In the genomic region with DNA sequence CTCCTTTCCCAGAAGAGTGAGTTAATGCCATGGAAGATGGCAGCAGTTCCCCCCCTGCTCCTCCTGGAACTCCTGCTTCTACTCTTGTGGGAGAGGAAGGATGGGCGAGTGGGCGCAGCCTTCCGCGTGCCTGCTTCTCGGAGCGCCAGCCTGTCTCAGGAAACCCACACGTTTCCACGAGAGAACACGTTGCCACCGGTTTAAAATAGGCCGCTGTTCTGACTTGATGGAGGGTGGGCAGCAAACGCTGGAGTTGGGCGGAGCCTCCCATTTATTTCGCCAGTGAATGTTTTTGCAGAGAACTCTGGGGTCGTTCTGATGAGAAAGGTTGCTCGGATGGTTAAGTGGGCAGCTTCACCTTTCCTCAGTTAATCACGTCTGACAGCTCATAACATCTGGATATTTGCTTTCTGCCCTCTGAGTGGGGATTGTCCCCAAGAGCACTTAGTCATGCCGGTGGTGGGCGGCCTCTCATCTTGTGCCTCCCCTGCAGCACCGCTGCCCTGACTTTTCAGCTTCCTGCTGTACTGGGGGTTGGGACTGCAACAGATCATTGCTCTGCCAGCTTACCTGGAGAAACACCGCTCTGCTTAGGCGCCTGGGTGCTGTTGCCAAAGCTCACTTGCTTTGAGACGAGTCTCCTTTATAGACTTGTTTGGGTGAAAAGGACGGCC, we compare ENCODE assay signal across 8 mouse cellular contexts. TPM values are rescaled to one million over a fixed set of nuclear protein-coding genes. Genes with fewer than 3 reads are reported as not detected.
DNase-seq lines count a peak whose midpoint lies in the region; ATAC-seq lines count a peak whose summit lies in the region.

No protein-coding gene starts in this region.

- H3K9ac ChIP-seq in midbrain, embryonic 14.5 days (replicated peaks; ENCODE audit: low read length), result no peak overlapping the region

- WGBS in midbrain, embryonic 10.5 days, result 61% methylated on average over 24 of the region's 24 CpGs
- 60% methylated on average over 24 of the region's 24 CpGs for WGBS in midbrain, embryonic 14.5 days

- no peaks in the 10 kb centered on the region for H3K9me3 ChIP-seq in midbrain, embryonic 10.5 days (replicated peaks)
- no peaks in the 10 kb centered on the region for H3K9me3 ChIP-seq in midbrain, embryonic 14.5 days (ENCODE audit: control insufficient read depth, low read length)

- no peak overlapping the region for H3K4me2 ChIP-seq in midbrain, embryonic 14.5 days (ENCODE audit: low read length)

- H3K27me3 ChIP-seq in midbrain, embryonic 10.5 days (ENCODE audit: low read depth, poor library complexity, severe bottlenecking), result no peaks in the 10 kb centered on the region
- no peaks in the 10 kb centered on the region for H3K27me3 ChIP-seq in midbrain, embryonic 14.5 days (ENCODE audit: control insufficient read depth, insufficient read depth, low read length)

- DNase-seq in layer of hippocampus, adult 18-20 months (ENCODE audit: low spot score in 2 of 2), result peak; percentile 67 to 84
- no peak for DNase-seq in layer of hippocampus, adult 9-10 months (ENCODE audit: low spot score)
- DNase-seq in kidney, postnatal 14 days, result peak; percentile 11
- peak; percentile 75 to 81 for DNase-seq in right cerebral cortex, postnatal 10 days (ENCODE audit: low spot score in 2 of 2)
- DNase-seq in midbrain, embryonic 10.5 days (ENCODE audit: low spot score), result no peak
- no peak for DNase-seq in midbrain, embryonic 14.5 days
- no peak for DNase-seq in spleen, postnatal 10 days (ENCODE audit: low spot score in 2 of 2)

- H3K36me3 ChIP-seq in midbrain, embryonic 10.5 days, result no peaks in the 10 kb centered on the region
- no peaks in the 10 kb centered on the region for H3K36me3 ChIP-seq in midbrain, embryonic 14.5 days (ENCODE audit: control insufficient read depth, insufficient read depth, low read length)

- peak; percentile 25; the same call in 1 of the 2 replicates for ATAC-seq in common myeloid progenitor, adult 5-6 weeks (replicated peaks; ENCODE audit: low read depth, poor library complexity, severe bottlenecking)
- ATAC-seq in midbrain, embryonic 14.5 days (ENCODE audit: low FRiP score, low TSS enrichment), result no peak

- H3K27ac ChIP-seq in midbrain, embryonic 10.5 days (replicated peaks), result no peak overlapping the region
- H3K27ac ChIP-seq in midbrain, embryonic 14.5 days (replicated peaks; ENCODE audit: low read depth, low read length), result no peak overlapping the region

- H3K4me1 ChIP-seq in midbrain, embryonic 10.5 days, result peaks cover 7% of the 10 kb centered on the region; the same call in 1 of the 2 replicates
- H3K4me1 ChIP-seq in midbrain, embryonic 14.5 days (ENCODE audit: control insufficient read depth, insufficient read depth, low read length), result no peaks in the 10 kb centered on the region

- no peak overlapping the region for H3K4me3 ChIP-seq in midbrain, embryonic 10.5 days
- no peak overlapping the region for H3K4me3 ChIP-seq in midbrain, embryonic 14.5 days (replicated peaks; ENCODE audit: low read depth, low read length)

RNA-seq across cellular contexts. Expression of a gene that starts 57.3 kb away (rescaled TPM):
- total RNA-seq in layer of hippocampus, adult 18-20 months (2021), result 10 to 100 TPM; 91.5 to 93.5 TPM
- total RNA-seq in common myeloid progenitor, adult 5-6 weeks (2017), result not detected in 2 replicates
- polyA plus RNA-seq in midbrain, embryonic 10.5 days (2016; fragmentation: Nextera tagmentation; extraction: Ambion mirVana), result 15.0 and 19.6 TPM in 2 replicates
- polyA plus RNA-seq in midbrain, embryonic 14.5 days (2014; fragmentation: Nextera tagmentation; extraction: Ambion mirVana), result 3.5 and 4.7 TPM in 2 replicates

Comparison
In these comparisons a context has a peak if more than half of its experiments do, and no peak if none do; other contexts are left out.
1. DNase-seq: peak in layer of hippocampus, adult 18-20 months (2 of 2), kidney, postnatal 14 days (single experiment) and right cerebral cortex, postnatal 10 days (2 of 2); none in layer of hippocampus, adult 9-10 months (single experiment), midbrain, embryonic 10.5 days (single experiment), midbrain, embryonic 14.5 days (single experiment) and spleen, postnatal 10 days (0 of 2).
2. RNA of a gene that starts 57.3 kb away (total RNA-seq): 91.5 to 93.5 TPM in layer of hippocampus, adult 18-20 months; not detected in common myeloid progenitor, adult 5-6 weeks; every median in the first group is over 10 times any median in the second.